Mouse (Mus musculus) urinary bladder, adult 2 months (tissue): ENCODE data around the gene Mif. TPM values are rescaled to one million over a fixed set of nuclear protein-coding genes. Genes with fewer than 3 reads are reported as not detected.
"Not testable (repeated sequence)": the region's sequence is repeated elsewhere in the genome, so short reads cannot be mapped to it uniquely, and the experiment has no call there.

Experiments
- DNase-seq: peaks from one replicate; pipeline ENCODE4 v3.0.0; 2022; ENCODE audit warnings: low spot score
- polyA plus RNA-seq: library from polyadenylated mRNA; depleted of rRNA; stranded (reverse); fragments of >200 nt; gene quantifications from 2 replicates; pipeline ENCODE4 v1.2.3, GENCODE M21; 2012

Mif gene
- polyA plus RNA-seq, 1 experiment, result 602 TPM

GRCm38 (mm10) chr10:75872915-75873542, 13.0 kb upstream of the Mif start:
- no peak for DNase-seq

DNA sequence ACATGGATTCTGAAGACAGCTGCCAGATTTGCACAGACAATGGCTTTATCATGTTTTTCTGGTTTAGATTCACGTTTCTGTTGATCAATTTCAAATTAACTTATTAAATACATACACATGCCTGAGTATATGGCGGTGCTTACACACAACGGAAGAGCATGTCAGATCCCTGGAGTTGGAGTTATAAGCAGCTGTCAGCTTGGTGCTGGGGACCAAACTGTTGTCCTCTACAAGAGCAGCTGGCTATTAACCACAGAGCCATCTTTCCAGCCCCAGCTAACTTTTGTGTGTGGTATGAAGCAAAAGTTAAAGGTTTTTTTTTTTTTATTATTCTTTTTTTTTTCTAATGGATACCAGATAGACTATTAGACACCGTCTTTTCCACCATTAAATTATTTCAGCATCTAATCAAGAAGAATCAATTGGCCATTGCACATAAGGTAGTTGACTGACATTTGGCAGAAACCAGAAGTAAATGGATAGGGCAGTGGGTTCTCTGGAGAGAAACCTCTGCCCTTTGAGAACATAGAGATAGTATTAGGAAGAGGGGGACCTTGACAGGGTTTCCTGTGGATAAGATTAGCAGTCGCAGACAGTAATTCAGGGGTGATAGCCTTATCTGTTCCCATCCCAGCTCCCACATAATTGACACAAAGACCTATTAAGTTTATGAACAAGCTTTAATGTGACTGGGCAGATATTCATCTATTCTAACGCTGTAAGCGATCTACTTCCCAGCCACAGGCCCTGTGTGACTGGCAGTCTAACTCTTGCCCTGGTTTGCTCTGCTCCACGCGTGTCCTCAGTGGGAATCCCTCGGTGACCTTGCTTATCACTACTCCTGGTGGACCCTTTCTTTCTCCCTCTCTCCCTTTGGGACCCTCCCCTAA, 12.2 kb upstream of the Mif start:
- DNase-seq, result no peak

DNA sequence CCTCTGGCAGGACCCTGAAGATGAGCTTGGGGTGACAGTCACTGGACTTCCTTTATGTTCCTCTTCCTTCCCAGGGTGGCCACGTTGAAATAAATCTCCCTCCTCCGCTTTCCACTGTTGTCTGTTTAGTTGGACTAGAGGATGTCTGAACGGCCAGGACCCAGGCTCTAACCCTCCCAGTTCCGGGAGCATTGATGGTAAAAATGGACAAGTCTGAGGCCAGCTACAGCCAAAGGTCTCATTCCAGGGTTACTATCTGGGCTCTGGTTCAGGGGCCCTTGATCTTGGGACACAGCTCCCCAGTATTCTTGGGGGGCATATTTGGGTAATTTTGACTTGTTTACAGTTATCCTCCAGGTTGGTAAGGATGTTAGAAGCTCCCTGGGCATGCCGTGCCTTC, 1.5 kb upstream of the Mif start:
- DNase-seq, result no peak

DNA sequence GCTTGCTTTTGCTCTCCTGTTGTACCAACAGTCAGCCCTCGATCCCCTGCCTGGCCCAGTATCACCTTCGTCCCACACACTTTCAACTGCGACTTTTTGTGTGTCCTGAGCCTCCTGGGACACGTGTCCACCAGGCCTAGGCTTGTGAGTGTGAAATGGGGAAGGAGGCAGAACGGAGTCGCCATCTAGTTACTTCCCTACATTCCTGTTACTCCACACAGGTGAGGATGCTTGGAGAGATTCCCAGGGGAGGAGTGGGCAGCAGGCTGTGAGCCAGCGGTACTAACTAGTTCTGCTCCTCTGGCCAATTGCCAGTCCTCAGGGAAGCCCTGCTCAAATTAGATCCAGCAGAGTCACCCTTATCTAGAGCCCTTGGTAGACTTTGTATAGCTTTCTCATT, 706 bp upstream of the Mif start:
- no peak for DNase-seq

DNA sequence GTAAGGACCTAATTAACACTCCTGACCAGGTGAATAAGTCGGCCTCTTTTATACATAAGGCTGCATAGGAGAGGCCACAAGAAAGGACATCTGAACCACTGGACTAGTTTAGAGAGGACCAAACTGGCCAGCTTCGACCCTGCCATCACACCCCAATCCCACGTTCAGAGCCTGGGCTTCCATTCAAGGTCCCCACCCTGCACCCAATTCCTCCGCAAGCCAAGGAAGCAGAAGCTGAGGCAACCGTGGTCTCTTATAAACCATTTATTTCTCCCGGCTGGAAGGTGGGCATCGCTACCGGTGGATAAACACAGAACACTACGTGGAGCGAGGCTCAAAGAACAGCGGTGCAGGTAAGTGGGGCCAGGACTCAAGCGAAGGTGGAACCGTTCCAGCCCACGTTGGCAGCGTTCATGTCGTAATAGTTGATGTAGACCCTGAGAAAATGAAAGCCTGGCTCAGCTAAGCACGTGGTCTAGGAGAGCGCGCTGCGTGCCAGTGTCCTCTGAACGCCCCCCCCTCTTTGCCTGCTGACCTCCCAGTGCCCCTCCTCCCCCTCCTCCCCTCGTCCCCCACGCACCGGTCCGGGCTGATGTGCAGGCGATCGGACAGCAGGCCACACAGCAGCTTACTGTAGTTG, 813 bp downstream of the Mif start:
- no peak for DNase-seq

- no peak for DNase-seq
These were observed 2.4 kb downstream of the Mif start for GRCm38 (mm10) chr10:75857598-75857997.

- DNase-seq, result no peak
These were observed 3.1 kb downstream of the Mif start for GRCm38 (mm10) chr10:75856976-75857375.

GRCm38 (mm10) chr10:75856155-75856907, 3.7 kb downstream of the Mif start:
- DNase-seq, result no peak

GRCm38 (mm10) chr10:75855416-75855981, 4.5 kb downstream of the Mif start:
- DNase-seq, result no peak

GRCm38 (mm10) chr10:75854791-75855190, 5.2 kb downstream of the Mif start:
- no peak for DNase-seq

DNA sequence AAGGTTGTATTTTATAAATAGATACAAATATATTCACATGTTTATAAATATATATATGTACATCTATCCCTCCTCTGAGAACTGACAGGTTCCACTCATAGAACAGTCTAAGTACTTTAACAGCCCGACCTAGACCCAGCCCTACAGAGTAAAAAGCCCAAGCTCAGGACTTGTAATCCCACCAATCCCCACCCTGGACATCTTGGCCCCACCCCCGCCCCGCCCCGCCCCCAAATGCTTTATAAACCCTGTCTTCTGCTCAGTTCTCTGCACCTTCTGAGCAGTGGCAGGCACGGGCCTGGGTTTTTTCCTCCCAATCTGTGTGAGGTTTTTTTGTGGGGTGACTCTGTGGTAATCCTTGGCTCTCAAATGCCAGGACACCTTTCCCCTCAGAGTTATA, 5.9 kb downstream of the Mif start:
- DNase-seq, result no peak

DNA sequence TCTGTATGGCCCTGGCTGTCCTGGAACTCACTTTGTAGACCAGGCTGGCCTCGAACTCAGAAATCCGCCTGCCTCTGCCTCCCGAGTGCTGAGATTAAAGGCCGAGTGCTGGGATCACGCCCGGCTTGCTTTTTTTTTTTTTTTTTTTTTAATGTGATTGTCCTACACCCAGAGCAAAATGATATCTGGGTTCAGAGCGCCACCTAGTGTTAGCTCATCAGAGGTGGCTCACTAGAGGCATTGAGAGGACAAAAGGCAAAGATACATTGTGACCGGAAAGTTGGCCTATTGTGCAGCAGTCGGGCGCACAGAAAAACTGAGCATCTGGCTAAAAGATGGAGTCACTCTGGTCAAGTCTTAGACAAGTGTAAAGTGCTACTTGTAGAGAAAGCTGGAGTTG, 6.6 kb downstream of the Mif start:
- DNase-seq, result peak; percentile 47

- no peak for DNase-seq
These were observed 7.4 kb downstream of the Mif start for GRCm38 (mm10) chr10:75852539-75853125.

- no peak for DNase-seq
These were observed 8.4 kb downstream of the Mif start for GRCm38 (mm10) chr10:75851681-75852080.

DNA sequence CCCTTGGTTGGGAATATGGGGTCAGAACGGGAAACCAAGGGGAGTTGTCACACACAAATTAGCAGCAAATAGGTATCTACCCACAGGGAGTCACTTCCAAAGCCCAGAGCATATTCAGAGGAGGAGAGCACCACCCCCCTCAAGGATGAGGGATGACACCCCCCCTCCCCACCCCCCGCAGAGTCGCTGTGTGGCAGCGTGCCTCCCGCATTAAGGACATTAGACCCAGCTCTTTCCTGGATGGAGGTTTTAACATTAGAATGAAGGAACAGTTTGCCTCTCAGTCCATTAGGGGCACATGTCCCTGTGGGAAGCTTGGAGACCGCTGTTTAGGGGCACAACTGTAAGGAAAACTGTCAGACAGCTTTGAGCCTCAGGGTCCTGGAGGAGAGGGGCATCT, 9.0 kb downstream of the Mif start:
- DNase-seq, result no peak

- no peak for DNase-seq
These were observed 11.7 kb downstream of the Mif start for GRCm38 (mm10) chr10:75848382-75848781.

- no peak for DNase-seq
These were observed 14.6 kb downstream of the Mif start for GRCm38 (mm10) chr10:75845306-75845930.

DNA sequence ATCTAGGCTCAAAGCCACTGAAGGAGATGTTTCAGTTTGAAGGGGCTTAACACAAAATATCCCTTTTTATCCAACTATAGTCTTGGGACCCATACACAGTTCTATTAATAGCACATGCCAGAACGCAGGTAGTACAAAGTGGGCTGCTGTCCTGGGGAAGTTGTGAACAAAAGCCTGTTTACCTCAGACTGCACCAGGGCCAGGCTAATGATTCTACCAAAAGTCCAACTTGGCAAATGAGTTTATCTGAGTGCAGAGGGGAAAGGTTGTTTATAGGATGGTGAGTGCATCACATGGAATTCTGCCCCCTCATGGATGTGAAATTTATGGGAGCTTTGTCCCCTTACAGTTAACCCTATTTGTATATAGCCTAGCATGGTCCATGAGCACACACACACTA, 15.2 kb downstream of the Mif start:
- DNase-seq, result no peak

DNA sequence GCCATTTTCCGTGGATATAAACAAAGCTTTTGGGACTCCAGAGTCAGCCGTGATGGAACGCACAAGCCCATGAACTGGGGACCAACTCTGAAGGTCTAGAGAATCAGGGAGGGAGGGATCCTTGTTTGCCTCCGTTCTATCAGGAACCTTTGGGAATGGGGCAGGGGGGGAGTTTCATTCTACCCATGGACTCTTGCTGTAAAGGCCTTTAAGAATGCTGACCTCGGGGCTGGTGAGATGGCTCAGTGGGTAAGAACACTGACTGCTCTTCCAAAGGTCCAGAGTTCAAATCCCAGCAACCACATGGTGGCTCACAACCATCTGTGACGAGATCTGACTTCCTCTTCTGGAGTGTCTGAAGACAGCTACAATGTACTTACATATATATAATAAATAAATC, 16.1 kb downstream of the Mif start:
- not testable (repeated sequence) for DNase-seq

GRCm38 (mm10) chr10:75839092-75839491, 20.9 kb downstream of the Mif start:
- DNase-seq, result no peak

- peak; percentile 74 for DNase-seq
These were observed 22.7 kb downstream of the Mif start, which contains the start of gene Gstt2 for GRCm38 (mm10) chr10:75837248-75837759. TSS of gene Gstt2 (minus strand) at chr10:75837424.
